Mouse (Mus musculus): Measurements from ENCODE around the gene Retreg2. TPM values are rescaled to one million over a fixed set of nuclear protein-coding genes. Genes with fewer than 3 reads are reported as not detected.
A peak's percentile ranks its signal among the peaks of the same experiment; 100 is the strongest.

The Retreg2 gene
- 50.3 and 58.4 TPM in 2 replicates for polyA plus RNA-seq (2014; fragmentation: Nextera tagmentation; extraction: Ambion mirVana)

DNA sequence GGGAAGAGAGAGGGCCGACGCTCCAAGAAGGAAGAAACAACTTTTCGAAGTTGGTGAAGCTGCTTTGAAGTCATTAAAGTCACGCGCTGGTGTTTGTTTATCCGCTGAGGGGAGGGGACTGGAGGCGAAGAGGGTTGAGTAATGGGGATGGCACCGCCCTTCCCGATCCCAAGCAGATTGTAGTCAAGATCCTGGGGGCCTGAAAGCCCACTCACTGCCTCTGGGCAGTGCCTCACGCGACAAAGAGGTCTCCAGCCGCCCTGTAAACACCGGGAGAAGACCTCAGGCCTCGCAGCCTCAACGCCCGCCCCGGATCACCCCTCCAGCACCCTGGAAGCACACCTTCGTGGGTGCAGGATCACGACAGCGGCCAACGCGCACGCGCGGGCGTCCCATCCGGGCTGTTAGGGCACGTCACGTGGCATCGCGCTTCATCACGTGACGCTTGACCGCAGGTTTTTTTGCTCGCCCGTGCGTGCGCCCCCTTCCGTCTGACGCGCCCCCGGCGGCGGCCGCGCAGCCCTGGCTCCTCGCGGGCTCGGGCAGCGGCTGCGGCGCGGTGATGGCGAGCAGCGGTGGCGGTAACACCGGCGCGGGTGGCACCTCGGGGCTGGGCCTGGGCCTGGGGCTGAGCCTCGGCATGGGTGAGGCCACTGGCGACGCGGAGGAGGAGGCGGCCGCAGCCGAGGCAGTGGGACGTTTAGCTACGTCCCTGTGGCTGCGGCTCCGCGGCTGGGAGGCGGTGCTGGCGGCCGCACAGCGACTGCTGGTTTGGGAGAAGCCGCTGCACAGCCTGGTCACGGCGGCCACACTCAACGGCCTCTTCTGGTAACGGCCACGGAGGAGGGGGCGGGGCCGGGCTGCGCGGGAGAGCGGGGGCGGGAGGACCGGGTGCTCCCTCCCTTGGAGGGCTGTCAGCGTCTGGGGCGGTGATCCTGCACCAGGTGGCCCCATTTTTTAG, at the start of gene Retreg2, which contains the start of gene Cnppd1:
TSS of gene Retreg2 (plus strand) at position 478 of the 961 bp plus-strand sequence.
TSS of gene Cnppd1 (minus strand) at position 411 of the 961 bp plus-strand sequence.
- Histone ChIP-seq H3K4me1 (replicated peaks; ENCODE audit: control insufficient read depth, insufficient read depth, low read length) (peaks cover 9% of the 10 kb centered on the region; the same call in 1 of the 2 replicates), H3K4me3 (ENCODE audit: low read depth, low read length) (peak within 1 kb of the TSS; percentile 78), H3K9ac (ENCODE audit: low read depth, low read length) (peak within 1 kb of the TSS; percentile 85), H3K4me2 (replicated peaks; ENCODE audit: low read depth, low read length) (peak within 1 kb of the TSS; percentile 86), H3K27me3 (ENCODE audit: control insufficient read depth, insufficient read depth, low read length) (no peaks in the 10 kb centered on the region), H3K27ac (ENCODE audit: low read depth, low read length) (peak within 1 kb of the TSS; percentile 95), H3K36me3 (ENCODE audit: control insufficient read depth, insufficient read depth, low read length) (peaks cover 11% of the 10 kb centered on the region; the same call in 1 of the 2 replicates), H3K9me3 (ENCODE audit: control insufficient read depth, low read length) (no peaks in the 10 kb centered on the region)
- under 1% methylated on average over 83 of the region's 91 CpGs for WGBS
- peak; percentile 98 for DNase-seq (ENCODE audit: low spot score)
- peak; percentile 91 for ATAC-seq (ENCODE audit: low FRiP score)

DNA sequence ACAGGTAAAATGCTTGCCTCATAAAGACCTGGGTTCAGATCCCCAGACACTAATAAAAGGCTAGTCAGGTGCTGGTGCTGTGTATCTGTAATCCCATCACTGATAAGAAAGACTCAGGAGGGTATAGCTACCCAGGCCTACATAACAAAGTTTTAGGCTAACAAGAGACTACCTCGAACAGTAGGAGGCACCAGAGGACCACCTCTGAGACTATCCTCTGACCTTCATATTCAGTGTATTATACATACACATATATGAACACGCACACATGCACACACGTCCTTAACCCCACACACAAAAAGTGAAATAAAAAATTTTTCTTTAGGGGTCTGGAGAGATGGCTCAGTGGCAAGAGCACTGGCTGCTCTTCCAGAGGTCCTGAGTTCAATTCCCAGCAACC, 20.4 kb upstream of the Retreg2 start:
- DNase-seq (ENCODE audit: low spot score) (no peak), ATAC-seq (ENCODE audit: low FRiP score) (no peak)
- 0 out of 2 replicates have a peak, but pooled peaks cover 2% of the 10 kb centered on the region for H3K4me1 ChIP-seq (replicated peaks; ENCODE audit: control insufficient read depth, insufficient read depth, low read length)
- H3K9ac ChIP-seq (ENCODE audit: low read depth, low read length): no peak overlapping the region
- WGBS: 84% methylated on average over 3 of the region's 3 CpGs
- no peaks in the 10 kb centered on the region for H3K36me3 ChIP-seq (ENCODE audit: control insufficient read depth, insufficient read depth, low read length)
- no peak overlapping the region for H3K4me2 ChIP-seq (replicated peaks; ENCODE audit: low read depth, low read length)
- H3K27ac ChIP-seq (ENCODE audit: low read depth, low read length): no peak overlapping the region
- H3K4me3 ChIP-seq (ENCODE audit: low read depth, low read length): no peak overlapping the region
- no peaks in the 10 kb centered on the region for H3K27me3 ChIP-seq (ENCODE audit: control insufficient read depth, insufficient read depth, low read length)
- no peaks in the 10 kb centered on the region for H3K9me3 ChIP-seq (ENCODE audit: control insufficient read depth, low read length)

DNA sequence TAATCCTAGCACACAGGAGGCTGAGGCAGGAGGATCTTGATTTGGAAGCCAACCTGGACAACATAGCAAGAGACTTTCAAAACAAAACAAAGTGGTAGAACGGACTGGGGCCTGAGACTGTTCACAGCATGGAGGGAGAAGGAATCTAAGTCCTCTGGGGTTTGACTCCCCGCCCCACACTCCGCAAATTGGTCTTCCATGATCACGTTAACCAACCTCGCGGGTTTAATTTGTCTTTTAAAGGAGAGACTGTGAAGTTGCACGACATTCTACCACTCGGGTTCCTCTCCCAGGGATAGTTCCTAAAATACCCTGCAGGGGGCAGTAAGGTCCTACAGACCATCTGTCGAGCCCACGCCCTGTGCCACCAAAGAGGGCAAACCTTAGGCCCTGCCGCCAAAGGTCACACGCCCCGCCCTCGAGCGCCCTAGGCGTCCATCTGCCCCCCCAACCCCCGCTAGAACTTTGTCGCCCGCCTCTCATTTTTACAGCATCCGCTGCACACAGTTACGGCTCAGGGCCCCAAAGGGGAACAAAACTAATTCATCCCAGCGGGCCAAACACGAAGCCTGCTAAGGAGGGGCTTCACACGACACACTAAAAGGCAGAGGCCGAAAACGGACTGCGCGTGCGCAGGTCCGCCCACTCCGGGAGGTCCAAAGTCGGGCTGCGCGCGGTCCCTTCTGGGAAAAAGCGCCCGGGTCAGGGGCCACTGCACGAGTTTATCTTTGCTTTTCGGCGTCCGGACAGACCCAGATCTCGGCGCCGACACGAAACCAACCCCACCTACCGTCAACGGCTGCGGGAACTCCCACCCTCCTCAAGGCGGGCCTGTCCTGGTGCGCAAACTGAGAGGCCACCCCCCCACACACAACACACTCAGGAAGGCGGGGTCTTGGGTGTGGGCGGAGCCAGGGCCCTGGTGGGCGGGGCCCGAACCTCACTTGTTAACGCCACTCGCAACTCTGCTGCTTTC, 17.9 kb upstream of the Retreg2 start, which contains the start of gene Nhej1:
TSS of gene Nhej1 (minus strand) at position 855 of the 976 bp plus-strand sequence.
- DNase-seq (ENCODE audit: low spot score) (peak; percentile 99), ATAC-seq (ENCODE audit: low FRiP score) (peak; percentile 96)
- peak within 1 kb of the TSS; percentile 70 for H3K9ac ChIP-seq (ENCODE audit: low read depth, low read length)
- no peaks in the 10 kb centered on the region for H3K36me3 ChIP-seq (ENCODE audit: control insufficient read depth, insufficient read depth, low read length)
- peak within 1 kb of the TSS; percentile 39 for H3K4me2 ChIP-seq (replicated peaks; ENCODE audit: low read depth, low read length)
- no peaks in the 10 kb centered on the region for H3K9me3 ChIP-seq (ENCODE audit: control insufficient read depth, low read length)
- WGBS: 2% methylated on average over 55 of the region's 56 CpGs
- H3K27me3 ChIP-seq (ENCODE audit: control insufficient read depth, insufficient read depth, low read length): no peaks in the 10 kb centered on the region
- H3K4me3 ChIP-seq (ENCODE audit: low read depth, low read length): peak within 1 kb of the TSS; percentile 46
- 0 out of 2 replicates have a peak, but pooled peaks cover 2% of the 10 kb centered on the region for H3K4me1 ChIP-seq (replicated peaks; ENCODE audit: control insufficient read depth, insufficient read depth, low read length)
- H3K27ac ChIP-seq (ENCODE audit: low read depth, low read length): peak within 1 kb of the TSS; percentile 84

DNA sequence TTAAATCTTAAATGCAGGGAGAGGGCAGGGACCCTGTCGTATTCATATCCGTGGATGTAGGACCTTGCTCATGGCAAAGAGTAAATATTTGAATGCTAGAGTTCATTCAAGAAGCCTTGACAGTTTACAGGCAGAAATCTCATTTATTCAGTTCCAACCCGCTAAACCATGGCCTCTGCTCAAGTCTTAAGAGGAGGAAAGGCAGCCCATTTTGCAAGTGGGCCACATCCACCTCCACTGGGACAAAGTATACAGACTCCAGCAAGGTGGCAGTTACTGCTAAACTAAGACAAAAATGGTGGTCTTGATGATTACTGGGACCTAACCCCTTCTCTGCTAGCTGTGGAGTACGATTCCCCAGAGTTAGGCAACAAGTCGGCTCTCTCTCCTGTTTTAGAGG, 17.2 kb upstream of the Retreg2 start:
- no peak overlapping the region; the same call in 1 of the 2 replicates for H3K9ac ChIP-seq (ENCODE audit: low read depth, low read length)
- DNase-seq (ENCODE audit: low spot score): no peak

DNA sequence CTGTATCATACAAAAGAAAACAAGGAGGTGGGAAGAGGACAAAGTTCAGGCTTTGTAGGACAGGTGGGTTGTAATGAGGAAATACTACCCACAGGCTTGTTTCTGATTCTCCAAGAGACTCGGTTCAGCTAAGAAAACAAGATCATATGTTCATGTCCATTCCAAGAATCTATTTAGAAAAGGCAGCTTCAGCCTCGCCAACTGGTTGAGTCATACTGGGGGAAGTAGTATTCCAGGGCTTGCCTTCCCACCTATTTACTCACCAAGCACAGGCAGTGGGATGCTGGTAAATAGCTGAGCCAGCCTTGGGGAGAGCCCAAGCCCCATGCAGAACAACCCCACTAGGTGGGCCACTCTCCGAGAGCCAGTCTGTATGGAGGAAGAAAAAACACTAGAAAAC, 13.9 kb upstream of the Retreg2 start:
- no peaks in the 10 kb centered on the region for H3K36me3 ChIP-seq (ENCODE audit: control insufficient read depth, insufficient read depth, low read length)
- no peak for DNase-seq (ENCODE audit: low spot score)
- H3K9me3 ChIP-seq (ENCODE audit: control insufficient read depth, low read length): no peaks in the 10 kb centered on the region
- WGBS: 78% methylated on average over 3 of the region's 3 CpGs
- H3K4me1 ChIP-seq (replicated peaks; ENCODE audit: control insufficient read depth, insufficient read depth, low read length): 0 out of 2 replicates have a peak, but pooled peaks cover 2% of the 10 kb centered on the region
- H3K27ac ChIP-seq (ENCODE audit: low read depth, low read length): no peak overlapping the region
- H3K4me3 ChIP-seq (ENCODE audit: low read depth, low read length): no peak overlapping the region
- H3K4me2 ChIP-seq (replicated peaks; ENCODE audit: low read depth, low read length): no peak overlapping the region
- no peaks in the 10 kb centered on the region for H3K27me3 ChIP-seq (ENCODE audit: control insufficient read depth, insufficient read depth, low read length)
- no peak for ATAC-seq (ENCODE audit: low FRiP score)
- no peak overlapping the region for H3K9ac ChIP-seq (ENCODE audit: low read depth, low read length)

More for the DNA sequence above, 17.2 kb upstream of the Retreg2 start:
- H3K4me1 ChIP-seq (replicated peaks; ENCODE audit: control insufficient read depth, insufficient read depth, low read length): 0 out of 2 replicates have a peak, but pooled peaks cover 2% of the 10 kb centered on the region
- 0 out of 2 replicates have a peak, but pooled peaks have one; percentile 20 for ATAC-seq (ENCODE audit: low FRiP score)
- H3K9me3 ChIP-seq (ENCODE audit: control insufficient read depth, low read length): no peaks in the 10 kb centered on the region
- H3K4me2 ChIP-seq (replicated peaks; ENCODE audit: low read depth, low read length): peak overlapping the region; percentile 39
- H3K27me3 ChIP-seq (ENCODE audit: control insufficient read depth, insufficient read depth, low read length): no peaks in the 10 kb centered on the region
- peak overlapping the region; percentile 46 for H3K4me3 ChIP-seq (ENCODE audit: low read depth, low read length)
- no peaks in the 10 kb centered on the region for H3K36me3 ChIP-seq (ENCODE audit: control insufficient read depth, insufficient read depth, low read length)
- no peak overlapping the region; the same call in 1 of the 2 replicates for H3K27ac ChIP-seq (ENCODE audit: low read depth, low read length)
- 44% methylated on average over 5 of the region's 5 CpGs for WGBS

DNA sequence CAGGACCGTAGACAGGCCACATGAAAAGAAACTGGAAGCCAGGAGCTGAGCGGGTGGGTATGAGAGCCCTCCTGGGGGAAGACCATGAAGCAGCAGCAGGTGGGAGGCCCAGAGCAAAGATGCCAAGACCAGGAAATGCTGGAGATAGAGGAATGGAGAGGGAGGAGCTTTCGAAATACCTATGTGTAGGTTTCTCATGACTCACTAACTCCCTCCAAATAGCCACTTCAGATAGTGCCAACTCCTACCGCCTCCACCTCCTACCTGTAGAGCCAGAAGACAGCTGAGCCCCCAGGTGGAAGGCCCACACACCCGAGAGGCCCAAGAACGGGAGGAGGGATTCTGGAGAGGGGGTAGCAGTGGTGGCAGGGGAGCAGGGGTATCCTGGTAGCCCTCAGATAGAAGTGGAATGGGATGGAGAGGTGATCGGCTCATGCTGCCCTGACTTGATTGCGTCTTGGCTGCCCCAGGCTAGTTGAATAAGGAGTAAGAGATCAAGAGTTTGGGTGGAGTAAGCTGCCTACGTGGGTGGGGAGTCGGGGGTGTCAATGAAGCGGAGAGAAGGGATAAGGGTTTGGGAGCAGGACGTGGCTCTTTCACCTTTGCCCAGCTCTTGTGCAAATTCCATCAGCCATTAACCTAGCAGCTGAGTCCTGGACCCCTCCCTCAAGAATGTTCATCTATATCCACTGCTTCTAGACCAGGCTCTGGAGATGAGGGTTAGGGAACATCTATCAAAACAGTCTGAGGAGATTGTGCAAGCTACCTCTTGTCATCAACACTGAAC, 9.0 kb upstream of the Retreg2 start, which contains the start of gene Slc23a3:
TSS of gene Slc23a3 (minus strand) at position 470 of the 787 bp plus-strand sequence.
- peaks cover 6% of the 10 kb centered on the region; the same call in 1 of the 2 replicates for H3K36me3 ChIP-seq (ENCODE audit: control insufficient read depth, insufficient read depth, low read length)
- WGBS: 74% methylated on average over 12 of the region's 12 CpGs
- H3K4me1 ChIP-seq (replicated peaks; ENCODE audit: control insufficient read depth, insufficient read depth, low read length): no peaks in the 10 kb centered on the region
- DNase-seq (ENCODE audit: low spot score) (no peak), ATAC-seq (ENCODE audit: low FRiP score) (no peak)
- H3K4me2 ChIP-seq (replicated peaks; ENCODE audit: low read depth, low read length): no peak within 1 kb of the TSS
- no peaks in the 10 kb centered on the region for H3K9me3 ChIP-seq (ENCODE audit: control insufficient read depth, low read length)
- H3K27me3 ChIP-seq (ENCODE audit: control insufficient read depth, insufficient read depth, low read length): no peaks in the 10 kb centered on the region
- H3K4me3 ChIP-seq (ENCODE audit: low read depth, low read length): no peak within 1 kb of the TSS
- no peak within 1 kb of the TSS for H3K27ac ChIP-seq (ENCODE audit: low read depth, low read length)
- H3K9ac ChIP-seq (ENCODE audit: low read depth, low read length): no peak within 1 kb of the TSS

DNA sequence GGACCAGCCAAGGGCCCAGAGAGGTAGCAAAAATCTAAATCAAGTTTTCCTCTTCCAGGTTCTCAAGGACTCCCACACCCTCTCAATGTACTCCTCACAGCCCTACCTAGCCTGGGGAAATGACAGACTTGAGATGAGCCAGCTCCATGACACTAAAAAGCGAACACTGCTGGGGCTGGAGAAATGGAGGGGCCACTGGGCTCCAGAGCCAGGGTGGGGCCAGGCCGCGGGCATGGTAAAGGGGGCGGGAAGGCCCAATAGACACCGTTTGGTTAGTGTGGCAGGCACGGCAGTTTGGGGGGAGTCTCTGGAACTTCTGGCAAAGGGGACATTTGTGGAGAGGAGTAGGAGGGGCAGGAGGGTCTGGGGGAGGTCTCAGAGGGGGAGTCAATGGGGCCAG, 6.3 kb upstream of the Retreg2 start:
- Histone ChIP-seq H3K4me1 (replicated peaks; ENCODE audit: control insufficient read depth, insufficient read depth, low read length) (0 out of 2 replicates have a peak, but pooled peaks cover 3% of the 10 kb centered on the region), H3K9me3 (ENCODE audit: control insufficient read depth, low read length) (no peaks in the 10 kb centered on the region), H3K27ac (ENCODE audit: low read depth, low read length) (no peak overlapping the region), H3K27me3 (ENCODE audit: control insufficient read depth, insufficient read depth, low read length) (no peaks in the 10 kb centered on the region), H3K9ac (ENCODE audit: low read depth, low read length) (no peak overlapping the region), H3K36me3 (ENCODE audit: control insufficient read depth, insufficient read depth, low read length) (peaks cover 8% of the 10 kb centered on the region; the same call in 1 of the 2 replicates), H3K4me2 (replicated peaks; ENCODE audit: low read depth, low read length) (no peak overlapping the region), H3K4me3 (ENCODE audit: low read depth, low read length) (no peak overlapping the region)
- DNase-seq (ENCODE audit: low spot score) (no peak), ATAC-seq (ENCODE audit: low FRiP score) (no peak)
- WGBS: 82% methylated on average over 6 of the region's 6 CpGs

Data from hindbrain, embryonic 11.5 days (tissue).